Mouse (Mus musculus) gastrocnemius, adult 18-20 months (tissue): ENCODE data around the gene H2al1h. TPM values are rescaled to one million over a fixed set of nuclear protein-coding genes. Genes with fewer than 3 reads are reported as not detected.

Source experiments
- total RNA-seq, 2 experiments: library from RNA; stranded (reverse); gene quantifications; 2 replicates each; pipeline ENCODE4 v1.2.3; 2021

Gene H2al1h
- total RNA-seq, 2 experiments from 2014 or later = not detected

Other genes starting within 250 kb of the H2al1h start
- not detected for gene H2al1a, start 22.2 kb upstream of the H2al1h start, total RNA-seq
- not detected for gene H2al1b, start 19.1 kb upstream of the H2al1h start, total RNA-seq
- gene H2al1c, start 15.8 kb upstream of the H2al1h start, total RNA-seq = not detected
- gene H2al1d, start 12.7 kb upstream of the H2al1h start, total RNA-seq = not detected
- not detected for gene H2al1e, start 9.6 kb upstream of the H2al1h start, total RNA-seq
- gene H2al1f, start 6.3 kb upstream of the H2al1h start, total RNA-seq = not detected
- not detected for gene H2al1g, start 3.2 kb upstream of the H2al1h start, total RNA-seq
- not detected for gene H2al1i, start 3.2 kb downstream of the H2al1h start, total RNA-seq
- not detected for gene H2al1j, start 6.3 kb downstream of the H2al1h start, total RNA-seq